Mouse (Mus musculus) thymus, adult 2 months (tissue): Measurements from ENCODE around the gene Etv5.

ENCODE experiments used
- CTCF ChIP-seq: fragments of 200-500 bp; IDR thresholded peaks from 2 replicates; pipeline ENCODE4 v1.5.1; 2012; ENCODE audit warnings: mild to moderate bottlenecking, control low read depth, low read length, moderate library complexity, borderline replicate concordance; ENCODE audit not compliant: control insufficient read depth, poor library complexity, insufficient read depth; ENCODE audit errors: extremely low read depth
- POLR2A ChIP-seq: fragments of 200-500 bp; IDR thresholded peaks from 2 replicates; pipeline ENCODE4 v1.6.1; 2012; ENCODE audit warnings: mild to moderate bottlenecking, low read length, control low read depth, moderate library complexity; ENCODE audit not compliant: control insufficient read depth, poor library complexity, insufficient read depth; ENCODE audit errors: extremely low read depth

DNA sequence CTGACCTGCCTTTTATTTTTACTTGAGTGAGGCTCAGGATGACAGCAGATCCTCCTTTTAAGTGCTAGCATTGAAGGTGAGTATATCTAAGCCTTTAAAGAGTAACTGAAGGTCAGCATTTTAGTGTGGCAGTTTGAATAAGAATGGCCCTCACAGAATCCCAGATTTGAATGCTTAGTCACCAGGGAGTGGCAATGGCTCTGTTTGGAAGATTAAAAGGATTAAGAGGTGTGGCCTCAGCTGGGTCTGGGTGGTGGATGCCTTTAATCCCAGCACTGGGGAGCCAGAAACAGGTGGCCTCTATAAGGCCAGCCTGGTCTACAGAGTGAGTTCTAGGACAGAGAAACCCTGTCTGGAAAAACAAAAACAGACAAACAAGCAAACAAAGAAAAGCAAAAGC is 36.9 kb downstream of the Etv5 start:
- TF ChIP-seq CTCF (no peak), POLR2A (no peak)
